Mouse (Mus musculus) heart, embryonic 10.5 days (tissue): ENCODE data around the gene Kxd1. TPM values are rescaled to one million over a fixed set of nuclear protein-coding genes. Genes with fewer than 3 reads are reported as not detected.

Experiments
- DNase-seq: peaks from one replicate; pipeline ENCODE4 v3.0.0-alpha.2; 2017; ENCODE audit warnings: low spot score
- H3K27ac ChIP-seq: fragments of 300-500 bp; sonication (generic); 2 replicates; pipeline ENCODE4 v1.5.1; 2016; ENCODE audit warnings: mild to moderate bottlenecking
- H3K27me3 ChIP-seq: fragments of 300-500 bp; sonication (generic); 2 replicates; pipeline ENCODE4 v1.6.1; 2016; ENCODE audit warnings: mild to moderate bottlenecking; ENCODE audit not compliant: poor library complexity, insufficient read depth, severe bottlenecking
- H3K36me3 ChIP-seq: fragments of 300-500 bp; sonication (generic); 2 replicates; pipeline ENCODE4 v1.6.1; 2016; ENCODE audit warnings: mild to moderate bottlenecking, moderate library complexity
- H3K4me1 ChIP-seq: fragments of 300-500 bp; sonication (generic); 2 replicates; pipeline ENCODE4 v1.6.1; 2016; ENCODE audit warnings: mild to moderate bottlenecking
- H3K4me3 ChIP-seq: fragments of 300-500 bp; sonication (generic); 2 replicates; pipeline ENCODE4 v1.5.1; 2016; ENCODE audit warnings: mild to moderate bottlenecking, moderate library complexity
- H3K9me3 ChIP-seq: fragments of 300-500 bp; sonication (generic); 2 replicates; pipeline ENCODE4 v1.6.1; 2016; ENCODE audit warnings: mild to moderate bottlenecking, moderate library complexity
- WGBS: fragments of 180-500 bp; shearing (Covaris S2); methylation state at CpG from one replicate; pipeline ENCODE4 v1.1.7; 2016; 5-methylcytosine and 5-hydroxymethylcytosine counted together
- polyA plus RNA-seq: library from polyadenylated mRNA; unstranded; fragments of >200 nt; fragmentation: Nextera tagmentation; extraction: Ambion mirVana; gene quantifications from 2 replicates; pipeline ENCODE4 v1.2.1, GENCODE M21; 2016

The Kxd1 gene
- polyA plus RNA-seq, 1 experiment from 2014 or later: 67.0 TPM

DNA sequence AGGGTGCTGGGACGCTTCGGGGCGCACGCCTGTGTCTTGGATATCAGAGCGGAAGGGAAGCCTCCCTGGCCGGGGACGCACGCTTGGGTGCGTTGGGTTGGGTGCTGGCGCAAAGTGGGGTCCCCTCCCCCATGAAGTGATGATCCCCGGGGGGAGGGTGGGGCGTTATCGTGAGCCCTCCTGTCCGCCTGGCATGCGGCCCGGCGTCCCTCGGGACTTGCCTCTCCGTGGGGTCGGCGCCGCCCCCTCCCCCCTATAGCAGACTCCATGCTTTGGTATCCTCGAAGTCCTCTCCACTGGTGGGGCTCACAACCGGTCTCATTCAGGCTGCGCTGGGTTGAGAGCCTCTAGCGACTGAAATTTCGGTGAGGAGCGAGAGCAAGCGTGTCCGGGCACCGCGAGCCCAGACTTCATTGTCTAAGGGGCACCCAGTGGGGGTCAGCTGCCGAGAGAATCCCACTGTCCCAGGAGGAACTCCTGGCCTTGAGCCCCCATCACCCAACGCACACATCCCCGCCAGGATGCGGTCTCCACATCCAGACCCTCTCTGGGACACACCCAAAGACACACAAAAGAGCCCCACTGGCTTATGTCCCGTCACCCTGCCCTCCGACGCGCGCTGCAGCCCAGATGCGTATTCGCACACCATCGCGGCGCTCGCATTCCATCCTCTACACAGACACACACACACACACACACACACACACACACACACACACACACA, 33.9 kb downstream of the Kxd1 start:
- no peaks in the 10 kb centered on the region for H3K9me3 ChIP-seq
- peak overlapping the region; percentile 60 for H3K4me3 ChIP-seq
- H3K4me1 ChIP-seq: peaks cover 63% of the 10 kb centered on the region
- peaks cover 100% of the 10 kb centered on the region for H3K27me3 ChIP-seq
- H3K36me3 ChIP-seq: no peaks in the 10 kb centered on the region
- DNase-seq: no peak
- WGBS: 3% methylated on average over 47 of the region's 47 CpGs
- peak overlapping the region; percentile 62; the same call in 1 of the 2 replicates for H3K27ac ChIP-seq

DNA sequence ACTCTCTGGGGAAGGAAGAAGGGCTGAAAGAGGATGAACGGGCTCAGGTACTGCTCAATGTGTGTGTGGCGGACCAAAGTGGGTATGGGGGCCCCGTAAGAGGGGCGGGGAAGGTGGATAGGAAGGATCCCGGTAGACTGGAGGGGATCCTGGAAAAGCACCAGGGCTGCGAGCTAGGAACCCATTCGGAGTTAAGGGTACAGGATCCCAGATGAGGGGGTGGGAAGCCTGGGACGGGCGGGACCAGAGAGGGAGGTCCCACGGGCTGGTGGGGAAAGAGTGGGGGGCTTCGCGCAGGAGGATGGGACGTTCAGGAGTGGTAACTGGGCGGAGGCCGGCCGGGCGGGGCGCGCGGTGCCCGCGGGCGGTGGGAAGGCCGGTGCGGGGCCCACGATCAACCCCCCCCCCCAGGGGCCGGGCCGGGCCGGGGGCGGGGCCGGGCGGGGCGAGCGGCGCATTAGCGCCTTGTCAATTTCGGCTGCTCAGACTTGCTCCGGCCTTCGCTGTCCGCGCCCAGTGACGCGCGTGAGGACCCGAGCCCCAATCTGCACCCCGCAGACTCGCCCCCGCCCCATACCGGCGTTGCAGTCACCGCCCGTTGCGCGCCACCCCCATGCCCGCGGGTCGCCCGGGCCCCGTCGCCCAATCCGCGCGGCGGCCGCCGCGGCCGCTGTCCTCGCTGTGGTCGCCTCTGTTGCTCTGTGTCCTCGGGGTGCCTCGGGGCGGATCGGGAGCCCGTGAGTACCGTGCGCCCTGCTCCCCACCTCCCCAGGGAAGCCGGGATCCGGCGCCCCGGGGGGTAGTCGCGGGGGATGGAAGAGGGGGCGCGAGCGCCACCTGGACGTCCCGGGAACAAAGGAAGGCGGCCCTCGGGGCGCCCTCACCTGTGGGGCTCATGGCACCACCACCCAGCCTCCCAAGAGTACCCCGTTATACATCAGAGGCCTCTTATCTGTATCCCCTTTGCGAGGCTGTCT, 34.8 kb downstream of the Kxd1 start, which contains the start of gene Crlf1:
Gene Crlf1 (plus strand): TSS at position 495 of the 977 bp plus-strand sequence.
- Histone ChIP-seq H3K4me3 (peak within 1 kb of the TSS; percentile 60), H3K27me3 (peaks cover 100% of the 10 kb centered on the region), H3K9me3 (no peaks in the 10 kb centered on the region), H3K4me1 (peaks cover 72% of the 10 kb centered on the region), H3K36me3 (no peaks in the 10 kb centered on the region), H3K27ac (peak within 1 kb of the TSS; percentile 62; the same call in 1 of the 2 replicates)
- DNase-seq: no peak
- WGBS: under 1% methylated on average over 82 of the region's 93 CpGs

DNA sequence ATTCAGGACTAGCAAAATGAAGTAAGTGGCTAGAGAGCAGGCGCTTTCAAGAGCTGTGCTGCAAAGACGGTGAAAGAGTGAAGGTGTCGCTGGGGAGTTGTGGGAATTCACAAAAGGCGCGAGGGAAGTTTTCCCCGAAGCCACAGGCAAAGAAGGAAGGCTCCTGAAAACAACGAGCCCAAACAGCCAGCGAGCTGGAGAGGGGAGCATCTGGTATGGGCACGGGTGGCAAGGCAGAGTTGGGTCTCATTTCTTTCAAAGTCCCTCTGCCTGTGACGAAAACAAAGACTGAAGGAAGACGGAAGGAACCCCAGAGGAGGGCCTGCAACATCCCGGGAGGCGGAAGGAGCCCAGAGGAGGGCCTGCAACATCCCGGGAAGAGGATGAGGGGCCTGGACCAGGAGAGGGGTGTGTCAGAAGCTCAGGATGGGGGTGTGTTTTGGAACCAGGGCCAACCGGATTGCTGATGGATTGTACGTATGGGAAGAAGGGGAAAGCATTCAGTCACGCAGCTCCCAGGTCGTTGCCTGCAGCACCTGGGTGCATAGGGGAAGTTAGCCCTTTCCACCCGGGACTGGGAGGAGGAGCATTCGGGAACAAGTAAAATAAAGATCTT, 36.8 kb downstream of the Kxd1 start:
- 4% methylated on average over 20 of the region's 20 CpGs for WGBS
- Histone ChIP-seq H3K4me3 (0 out of 2 replicates have a peak overlapping the region, but pooled peaks have one; percentile 9), H3K4me1 (peaks cover 88% of the 10 kb centered on the region), H3K27ac (no peak overlapping the region), H3K9me3 (no peaks in the 10 kb centered on the region), H3K36me3 (no peaks in the 10 kb centered on the region), H3K27me3 (peaks cover 100% of the 10 kb centered on the region)
- DNase-seq: no peak

DNA sequence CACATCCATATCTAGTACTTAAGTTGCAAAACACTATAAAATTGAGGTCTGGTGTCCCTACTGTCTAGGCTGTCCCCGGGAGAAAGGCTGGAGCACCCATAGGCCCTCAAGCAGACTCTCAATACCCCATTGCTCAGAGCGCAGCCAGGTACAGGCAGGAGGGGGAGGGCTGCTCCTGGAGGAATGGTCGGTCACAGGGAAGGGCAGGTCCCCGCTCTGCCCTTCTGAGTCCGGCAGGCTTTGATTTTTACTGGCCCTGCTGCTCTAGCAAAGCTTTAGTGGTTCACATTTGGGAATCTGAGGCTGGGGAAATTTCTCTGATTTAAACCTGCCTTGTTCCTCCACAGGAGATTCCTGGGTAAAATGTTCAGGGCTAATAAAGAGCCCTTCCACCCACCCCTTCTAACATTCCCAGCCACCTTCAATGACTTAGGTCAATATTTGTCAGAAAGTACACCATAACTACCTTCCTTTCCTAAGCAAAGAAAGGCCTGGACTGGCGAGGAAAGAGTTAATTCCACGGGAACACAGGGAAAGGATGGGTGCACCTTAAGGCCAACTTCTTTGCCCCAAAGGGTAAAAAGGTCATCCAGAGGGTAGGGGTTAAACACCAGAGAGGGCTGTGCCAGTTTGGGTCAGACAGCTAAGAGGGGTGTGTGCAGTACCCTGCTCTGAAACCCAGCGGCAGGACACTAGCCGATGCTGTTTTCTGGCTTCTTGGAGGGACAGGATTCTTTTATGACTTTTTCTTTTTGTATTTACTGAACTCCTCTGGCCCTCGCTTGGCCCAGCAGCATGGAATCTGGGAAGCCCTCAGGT, 37.5 kb downstream of the Kxd1 start:
- peak overlapping the region; percentile 72; the same call in 1 of the 2 replicates for H3K27ac ChIP-seq
- no peaks in the 10 kb centered on the region for H3K9me3 ChIP-seq
- WGBS: 10% methylated on average over 10 of the region's 10 CpGs
- peaks cover 81% of the 10 kb centered on the region for H3K4me1 ChIP-seq
- no peak for DNase-seq
- H3K27me3 ChIP-seq: peaks cover 100% of the 10 kb centered on the region
- H3K36me3 ChIP-seq: no peaks in the 10 kb centered on the region
- peak overlapping the region; percentile 56 for H3K4me3 ChIP-seq

DNA sequence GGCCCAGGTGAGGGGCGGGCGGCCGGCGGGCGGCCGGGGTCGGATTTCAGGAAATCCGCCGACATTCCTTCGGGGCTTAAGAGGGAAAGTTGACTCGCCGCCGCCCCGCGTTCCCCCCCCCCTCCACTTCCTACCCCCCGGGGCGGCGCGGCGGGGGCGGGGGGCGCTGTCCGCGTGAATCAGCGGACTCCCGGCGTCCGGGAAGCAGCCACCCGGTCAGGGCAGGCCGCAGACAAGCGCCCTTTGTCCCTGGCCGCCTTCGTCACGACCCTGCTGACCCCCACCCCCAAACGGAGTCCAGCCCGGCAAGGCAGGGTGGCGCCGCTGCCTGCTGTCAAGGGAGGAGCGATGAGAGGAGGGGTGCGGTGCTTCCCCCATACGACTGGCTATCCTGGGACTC, 38.2 kb downstream of the Kxd1 start:
- Histone ChIP-seq H3K27ac (peak overlapping the region; percentile 72), H3K4me1 (peaks cover 75% of the 10 kb centered on the region), H3K27me3 (peaks cover 100% of the 10 kb centered on the region), H3K36me3 (no peaks in the 10 kb centered on the region), H3K9me3 (no peaks in the 10 kb centered on the region), H3K4me3 (peak overlapping the region; percentile 56)
- no peak for DNase-seq
- under 1% methylated on average over 29 of the region's 41 CpGs for WGBS

DNA sequence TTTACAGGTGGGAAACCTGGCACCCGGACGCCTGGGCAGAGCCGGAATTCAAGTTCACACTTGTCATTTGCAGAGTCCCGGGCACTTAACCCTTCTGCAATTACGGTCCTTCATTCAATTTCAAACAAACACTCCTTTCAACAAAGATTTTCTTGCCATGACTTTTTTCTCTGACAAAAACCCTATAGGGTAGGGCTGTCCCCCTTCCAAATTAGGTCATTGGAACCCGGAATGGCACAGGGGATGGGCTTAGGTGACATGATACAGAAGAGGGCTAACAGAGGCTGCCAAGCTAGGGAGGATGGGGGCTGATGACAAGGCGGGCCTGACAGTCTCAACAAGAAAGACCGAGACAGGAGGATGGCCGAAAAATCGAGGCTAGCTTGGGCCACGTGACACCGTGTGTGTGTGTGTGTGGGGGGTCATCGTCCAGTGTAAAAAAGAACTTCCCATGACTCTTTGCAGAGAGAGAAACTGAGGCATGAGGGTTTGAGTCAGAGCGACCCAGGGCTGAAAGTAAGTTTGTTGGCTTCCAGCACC, 38.8 kb downstream of the Kxd1 start:
- Histone ChIP-seq H3K36me3 (no peaks in the 10 kb centered on the region), H3K27ac (no peak overlapping the region; the same call in 1 of the 2 replicates), H3K4me1 (peaks cover 70% of the 10 kb centered on the region), H3K27me3 (peaks cover 100% of the 10 kb centered on the region), H3K9me3 (no peaks in the 10 kb centered on the region), H3K4me3 (peak overlapping the region; percentile 56)
- no peak for DNase-seq
- WGBS: 2% methylated on average over 14 of the region's 14 CpGs

DNA sequence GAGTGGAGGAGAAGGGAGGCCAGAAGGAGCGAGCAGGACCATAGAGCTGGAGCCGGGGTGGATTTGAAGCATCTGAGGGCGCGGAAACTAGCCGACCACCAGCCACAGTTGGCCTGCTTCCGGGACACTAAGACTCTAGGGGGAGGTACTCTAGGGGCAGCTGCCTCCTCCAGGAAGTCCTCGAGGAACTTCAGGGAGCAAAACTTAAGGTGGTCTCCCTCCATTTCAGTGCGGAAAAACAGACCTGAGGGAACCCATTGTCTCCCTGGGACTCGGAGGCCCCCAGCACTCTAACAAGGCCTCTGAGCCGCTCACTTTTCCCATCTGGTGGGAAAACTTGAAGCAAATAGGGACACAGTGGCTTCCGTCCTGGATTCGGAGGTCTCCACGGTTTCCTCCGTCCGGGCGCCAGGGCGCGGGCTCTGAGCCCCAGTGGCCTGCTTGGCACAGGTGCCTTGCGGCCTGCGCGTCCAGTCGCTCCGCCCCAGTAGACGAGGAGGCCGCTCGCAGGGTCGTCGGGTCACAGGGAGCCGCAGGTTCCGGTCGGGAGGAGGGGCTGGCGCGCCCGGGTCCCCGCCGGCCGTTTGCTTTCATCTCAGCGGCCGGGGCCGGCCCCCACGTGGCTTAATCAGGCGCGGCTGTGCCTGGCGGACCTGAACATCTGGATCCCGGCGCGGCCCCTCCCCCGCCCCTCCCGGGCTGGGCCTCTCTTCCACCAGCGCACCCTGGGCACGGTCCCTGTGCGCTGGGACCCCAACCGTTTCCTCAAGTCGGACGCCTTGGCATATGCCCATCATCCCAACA, 39.6 kb downstream of the Kxd1 start:
- H3K4me1 ChIP-seq: peaks cover 61% of the 10 kb centered on the region
- DNase-seq: peak; percentile 92
- H3K27ac ChIP-seq: peak overlapping the region; percentile 72
- WGBS: 3% methylated on average over 55 of the region's 55 CpGs
- no peaks in the 10 kb centered on the region for H3K9me3 ChIP-seq
- peaks cover 100% of the 10 kb centered on the region for H3K27me3 ChIP-seq
- H3K4me3 ChIP-seq: peak overlapping the region; percentile 56
- no peaks in the 10 kb centered on the region for H3K36me3 ChIP-seq

DNA sequence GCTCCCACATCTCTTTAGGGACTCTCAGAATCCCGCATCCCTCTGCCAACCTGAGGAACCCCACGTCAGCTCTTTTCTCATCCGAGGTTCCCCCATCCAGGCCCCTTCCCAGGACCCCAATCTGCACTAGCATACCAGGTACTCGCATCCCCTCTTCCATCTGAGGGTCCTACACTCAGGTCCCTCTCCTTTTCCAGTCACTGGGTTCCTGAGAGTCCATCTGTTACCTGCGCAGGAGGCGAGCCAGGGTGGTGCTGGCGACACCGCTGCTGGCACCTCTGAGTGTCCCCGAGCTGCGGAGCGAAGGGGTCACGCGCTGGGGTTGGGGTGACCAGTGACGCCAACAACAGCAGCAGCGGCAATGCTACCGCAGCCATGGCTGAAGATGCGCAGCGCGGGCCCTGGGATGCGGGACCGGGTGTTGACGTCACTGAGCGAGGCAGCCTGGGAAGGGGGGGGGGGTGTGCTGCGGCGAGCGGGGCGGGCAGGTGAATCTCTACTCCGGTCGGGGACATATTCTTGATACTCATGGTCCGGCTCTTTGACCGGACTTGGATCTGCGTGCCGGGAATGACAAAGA, 40.7 kb downstream of the Kxd1 start, which contains the start of gene Tmem59l:
Gene Tmem59l (minus strand): TSS at position 418 of the 580 bp plus-strand sequence.
- no peak for DNase-seq
- Histone ChIP-seq H3K27ac (peak within 1 kb of the TSS; percentile 72), H3K4me3 (peak within 1 kb of the TSS; percentile 56), H3K4me1 (peaks cover 50% of the 10 kb centered on the region), H3K27me3 (peaks cover 100% of the 10 kb centered on the region), H3K9me3 (no peaks in the 10 kb centered on the region), H3K36me3 (no peaks in the 10 kb centered on the region)
- WGBS: 6% methylated on average over 33 of the region's 33 CpGs

DNA sequence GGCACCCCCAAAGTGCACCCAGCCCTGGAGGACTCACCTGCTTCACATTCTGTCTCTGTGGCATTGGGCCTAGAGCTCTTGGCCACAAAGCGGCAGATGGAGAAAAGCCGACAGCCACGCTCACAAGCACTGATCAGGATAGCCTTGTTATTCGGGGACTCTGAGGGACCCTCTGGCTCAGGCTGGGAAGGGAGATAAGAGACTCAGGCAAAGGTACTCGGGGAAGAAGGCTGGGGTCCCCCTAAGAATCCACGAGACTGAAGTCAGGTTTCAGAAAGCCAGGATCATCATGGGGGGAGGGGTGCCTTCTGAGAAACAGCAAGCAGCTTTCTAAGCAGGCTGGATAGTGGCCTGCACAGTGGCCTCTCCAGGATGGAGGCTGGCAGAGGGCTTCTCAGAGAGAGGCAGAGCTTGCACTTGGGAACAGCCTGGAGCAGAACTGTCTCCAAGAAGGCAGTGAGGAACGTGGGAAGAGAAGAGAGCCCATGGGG, 41.5 kb downstream of the Kxd1 start:
- DNase-seq: no peak
- no peaks in the 10 kb centered on the region for H3K36me3 ChIP-seq
- H3K27ac ChIP-seq: no peak overlapping the region
- peaks cover 100% of the 10 kb centered on the region for H3K27me3 ChIP-seq
- 41% methylated on average over 7 of the region's 7 CpGs for WGBS
- no peak overlapping the region for H3K4me3 ChIP-seq
- H3K4me1 ChIP-seq: peaks cover 46% of the 10 kb centered on the region
- no peaks in the 10 kb centered on the region for H3K9me3 ChIP-seq

DNA sequence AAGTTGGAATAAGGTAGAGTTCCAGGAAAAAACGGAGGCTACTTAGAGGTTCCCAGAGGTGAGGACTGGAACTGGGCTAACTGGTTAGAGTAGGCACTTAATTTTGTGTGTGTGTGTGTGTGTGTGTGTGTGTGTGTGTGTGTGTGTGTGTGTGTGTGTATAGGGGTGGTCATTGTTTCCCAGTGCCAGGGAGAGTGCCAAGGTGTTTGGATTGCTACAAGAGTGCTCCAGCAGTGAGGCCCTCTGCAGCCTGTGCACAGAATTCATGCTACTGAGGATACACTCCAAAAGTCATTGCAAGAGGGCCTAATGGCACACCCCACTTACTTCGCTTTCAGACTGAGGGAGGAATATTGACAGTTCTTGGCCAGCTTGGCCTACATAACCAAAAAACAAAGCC, 44.8 kb downstream of the Kxd1 start:
- no peaks in the 10 kb centered on the region for H3K36me3 ChIP-seq
- 44% methylated on average over 2 of the region's 2 CpGs for WGBS
- H3K9me3 ChIP-seq: no peaks in the 10 kb centered on the region
- peaks cover 17% of the 10 kb centered on the region for H3K4me1 ChIP-seq
- H3K27me3 ChIP-seq: peaks cover 90% of the 10 kb centered on the region
- DNase-seq: no peak
- no peak overlapping the region for H3K4me3 ChIP-seq
- H3K27ac ChIP-seq: no peak overlapping the region

DNA sequence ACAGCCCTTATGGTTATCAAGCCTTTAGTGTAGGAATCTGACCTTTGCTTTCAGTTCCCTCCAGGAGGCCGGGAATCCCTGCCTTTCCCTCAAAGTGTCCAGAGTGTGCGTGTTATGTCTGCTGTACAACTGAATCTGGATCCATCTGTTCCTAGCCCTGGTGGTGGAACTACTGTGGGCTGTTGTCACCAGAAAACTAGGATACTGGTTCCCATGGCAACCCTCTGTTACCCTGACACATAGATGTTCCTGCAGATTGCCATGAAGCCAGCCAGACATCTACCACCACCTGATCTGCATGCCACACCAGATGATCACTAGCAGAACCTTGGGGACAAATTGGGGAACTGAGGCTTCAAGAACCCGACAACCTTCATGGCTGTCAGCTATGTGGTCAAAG, 45.8 kb downstream of the Kxd1 start:
- Histone ChIP-seq H3K27ac (no peak overlapping the region), H3K4me3 (no peak overlapping the region), H3K4me1 (peaks cover 18% of the 10 kb centered on the region), H3K36me3 (no peaks in the 10 kb centered on the region), H3K9me3 (no peaks in the 10 kb centered on the region), H3K27me3 (peaks cover 80% of the 10 kb centered on the region)
- 83% methylated on average over 3 of the region's 3 CpGs for WGBS
- no peak for DNase-seq
